Mouse (Mus musculus) cortical plate, adult 2 months (tissue): ENCODE measurements around the gene Cep128.

Experiments used
- CTCF ChIP-seq: fragments of 200-500 bp; IDR thresholded peaks from 2 replicates; pipeline ENCODE4 v1.5.1; 2011; ENCODE audit warnings: mild to moderate bottlenecking, control low read depth, low read length; ENCODE audit not compliant: insufficient read depth; ENCODE audit errors: extremely low read depth
- POLR2A ChIP-seq: fragments of 200-500 bp; IDR thresholded peaks from 2 replicates; pipeline ENCODE4 v1.6.1; 2011; ENCODE audit warnings: mild to moderate bottlenecking, low read length, control low read depth; ENCODE audit not compliant: insufficient read depth; ENCODE audit errors: extremely low read depth

DNA sequence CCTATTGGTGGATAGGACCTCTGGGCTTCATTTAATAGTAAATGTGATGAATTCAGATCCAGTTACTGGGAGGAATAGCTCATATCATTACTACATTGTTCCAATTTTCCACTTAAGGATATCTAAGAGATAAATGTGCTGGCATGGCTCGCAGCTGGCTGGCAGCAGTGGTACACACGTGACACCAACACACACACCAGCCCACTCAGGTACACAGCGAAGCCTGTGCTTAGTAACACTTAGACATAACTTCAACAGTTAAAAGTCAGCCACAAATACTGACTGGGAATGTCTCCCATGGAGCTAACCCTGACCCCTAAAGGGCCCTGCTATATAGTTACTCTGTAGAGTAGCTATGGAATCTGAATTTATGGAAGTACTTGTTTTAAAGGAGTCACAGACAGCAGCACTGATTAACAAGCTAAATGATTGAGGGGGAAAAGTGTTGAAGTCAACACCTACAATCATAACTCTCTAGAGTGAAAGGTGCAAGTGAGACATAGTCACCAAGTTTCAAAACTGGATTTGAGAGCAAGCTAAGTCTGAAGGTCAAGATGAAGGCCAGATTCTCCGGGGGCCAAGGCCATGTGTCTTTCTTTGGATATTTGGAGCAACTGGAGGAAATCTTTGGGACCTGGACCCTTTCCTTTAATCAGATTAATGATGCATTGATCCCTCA lies 320.7 kb downstream of the Cep128 start:
- TF ChIP-seq CTCF: no peak
- no peak for TF ChIP-seq POLR2A
